Mouse (Mus musculus): Measurements from ENCODE around the gene Grk5.

The Grk5 gene

DNA sequence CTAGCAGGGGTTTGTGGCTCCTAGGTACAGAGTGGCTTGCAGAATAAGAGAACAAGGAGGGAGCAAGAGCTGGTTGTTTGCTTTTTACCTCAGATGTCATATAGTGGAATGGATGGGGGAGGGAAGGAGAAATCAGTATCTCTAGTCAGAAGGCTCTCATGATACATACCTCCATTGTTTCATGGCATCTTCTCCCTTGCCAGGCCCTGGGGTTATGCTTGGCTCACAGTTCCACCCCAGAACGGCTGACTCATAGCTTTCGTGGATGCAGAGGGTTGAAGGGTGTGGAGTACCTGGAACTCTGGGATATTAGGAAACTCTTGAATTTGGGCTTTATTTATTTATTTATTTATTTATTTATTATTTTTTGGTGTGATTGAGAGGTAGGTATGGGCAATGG is 84.0 kb downstream of the Grk5 start:
- DNase-seq (ENCODE audit: low read depth, low spot score), result no peak

GRCm38 (mm10) chr19:60979581-60979980 is 90.0 kb downstream of the Grk5 start:
- no peak for DNase-seq (ENCODE audit: low read depth, low spot score)

GRCm38 (mm10) chr19:60981391-60981790 is 91.8 kb downstream of the Grk5 start:
- no peak for DNase-seq (ENCODE audit: low read depth, low spot score)

DNA sequence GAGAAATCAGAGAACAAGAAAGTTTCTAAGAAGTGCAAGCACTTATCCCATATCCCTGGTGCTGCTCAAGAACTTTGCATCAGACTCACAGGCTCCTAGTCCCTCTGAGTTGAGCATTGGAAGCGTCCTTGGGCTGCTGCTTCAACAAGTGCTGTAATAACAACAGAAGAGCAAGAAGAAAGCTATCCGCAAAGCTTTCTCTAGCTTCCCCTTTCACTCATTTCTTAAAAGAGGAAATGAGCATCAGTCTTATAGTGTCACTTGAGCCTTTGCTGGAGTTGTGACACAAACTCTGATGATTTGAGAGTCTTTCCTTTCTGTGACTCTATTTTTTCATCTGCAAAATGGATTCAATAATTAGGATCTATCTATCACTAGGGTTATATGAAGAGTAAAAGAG is 92.3 kb downstream of the Grk5 start:
- no peak for DNase-seq (ENCODE audit: low read depth, low spot score)

GRCm38 (mm10) chr19:60989766-60990165 is 100.2 kb downstream of the Grk5 start:
- DNase-seq (ENCODE audit: low read depth, low spot score), result no peak

DNA sequence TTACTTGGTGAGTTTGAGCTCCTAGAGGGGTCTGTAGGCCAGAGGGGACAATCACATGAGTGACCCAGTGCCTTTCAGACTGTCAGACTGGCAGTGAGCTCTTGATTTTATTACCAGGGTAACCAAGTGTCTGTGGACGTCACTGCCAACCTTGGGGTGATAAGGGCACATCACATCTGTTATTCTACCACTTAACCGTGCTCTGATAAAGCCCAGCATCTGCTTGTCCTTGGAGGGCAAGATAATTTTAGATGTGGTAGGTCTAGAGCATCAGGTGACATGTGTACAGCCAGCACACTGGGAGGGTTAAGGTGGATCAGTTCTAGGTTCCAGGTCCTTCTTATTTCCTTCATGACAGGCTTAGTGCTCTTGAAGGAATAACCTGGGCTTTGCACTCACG is 104.7 kb downstream of the Grk5 start:
- no peak for DNase-seq (ENCODE audit: low read depth, low spot score)

GRCm38 (mm10) chr19:60994845-60995244 is 105.3 kb downstream of the Grk5 start:
- no peak for DNase-seq (ENCODE audit: low read depth, low spot score)

- DNase-seq (ENCODE audit: low read depth, low spot score), result no peak
Observed at GRCm38 (mm10) chr19:60997784-60998183, 108.2 kb downstream of the Grk5 start.

- DNase-seq (ENCODE audit: low read depth, low spot score), result no peak
Observed at GRCm38 (mm10) chr19:60999652-61000051, 110.1 kb downstream of the Grk5 start.

GRCm38 (mm10) chr19:61000958-61001357 is 111.4 kb downstream of the Grk5 start:
- no peak for DNase-seq (ENCODE audit: low read depth, low spot score)

GRCm38 (mm10) chr19:61009266-61009665 is 119.7 kb downstream of the Grk5 start:
- no peak for DNase-seq (ENCODE audit: low read depth, low spot score)

DNA sequence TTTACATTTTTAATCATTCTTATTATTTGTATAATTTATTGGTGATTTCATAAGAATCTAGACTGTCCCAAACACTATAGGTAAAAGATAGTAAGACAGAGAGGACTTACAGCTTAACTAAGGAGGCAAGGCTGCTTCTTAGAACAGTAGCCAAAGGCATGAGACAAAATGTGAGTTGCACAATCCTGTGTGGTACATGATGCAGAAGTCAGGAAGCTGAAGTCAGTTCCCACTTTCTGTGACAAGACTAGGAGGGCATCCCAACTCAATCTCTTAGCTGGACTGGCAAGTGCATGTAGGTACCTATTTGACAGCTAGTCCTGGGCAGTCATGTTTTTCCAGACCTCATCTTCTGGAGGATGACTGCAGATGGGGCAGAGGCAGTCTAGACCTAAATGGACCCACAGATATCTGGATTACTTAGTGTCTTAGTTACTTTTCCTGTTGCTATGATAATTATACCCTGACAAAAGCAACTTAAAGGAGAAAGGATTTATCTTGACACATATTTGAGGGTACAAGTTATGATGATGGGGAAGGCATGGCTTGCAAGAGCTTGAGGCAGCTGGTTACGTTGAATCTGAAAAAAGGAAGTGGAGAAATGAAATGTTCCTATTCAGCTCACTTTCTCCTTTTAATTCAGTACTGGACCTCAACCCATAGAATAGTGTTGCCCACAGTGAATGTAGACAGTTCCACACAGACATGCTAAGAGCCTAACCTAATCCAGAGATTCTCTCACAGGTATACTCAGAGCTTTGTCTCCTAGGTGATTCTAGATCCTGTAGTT is 128.1 kb downstream of the Grk5 start:
- no peak for DNase-seq (ENCODE audit: low read depth, low spot score)

DNA sequence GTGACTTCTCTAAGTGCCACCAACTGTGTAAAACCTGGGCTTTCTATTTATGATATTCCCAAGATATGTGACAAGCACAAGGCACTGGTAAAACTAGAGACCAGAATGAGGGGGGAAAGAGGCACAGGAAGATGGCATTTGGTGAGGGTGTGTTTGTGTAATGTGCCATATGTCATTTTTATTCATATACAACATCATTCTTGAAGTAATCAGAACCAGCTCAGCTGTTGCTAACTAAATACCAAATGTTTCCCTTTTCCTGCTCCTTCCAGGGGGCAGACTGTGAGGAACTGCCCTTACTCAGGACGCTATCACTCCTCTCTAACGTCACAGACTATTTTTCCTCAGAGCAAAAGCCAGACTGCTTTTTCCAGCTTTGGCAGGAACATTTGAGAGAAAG is 132.0 kb downstream of the Grk5 start:
- DNase-seq (ENCODE audit: low read depth, low spot score), result no peak

GRCm38 (mm10) chr19:61021939-61022566 is 132.5 kb downstream of the Grk5 start:
- no peak for DNase-seq (ENCODE audit: low read depth, low spot score)

DNA sequence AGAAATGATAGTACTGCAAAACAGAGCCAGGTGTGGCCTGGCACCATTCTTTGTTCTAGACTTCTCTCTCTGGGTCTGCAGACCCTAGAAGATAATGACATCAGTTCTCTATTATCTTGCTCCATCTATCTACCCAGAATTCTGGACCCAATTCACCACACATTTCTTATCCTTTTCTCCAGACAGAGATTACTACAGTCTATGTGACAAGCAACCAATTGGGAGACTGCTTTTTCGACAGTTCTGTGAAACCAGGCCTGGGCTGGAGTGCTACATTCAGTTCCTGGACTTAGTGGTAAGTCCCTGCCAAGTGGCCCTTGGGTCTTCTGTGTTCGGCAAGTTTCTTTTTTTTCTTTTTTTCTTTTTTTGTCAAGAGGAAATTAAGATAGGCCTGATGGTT is 142.0 kb downstream of the Grk5 start:
- no peak for DNase-seq (ENCODE audit: low read depth, low spot score)

DNA sequence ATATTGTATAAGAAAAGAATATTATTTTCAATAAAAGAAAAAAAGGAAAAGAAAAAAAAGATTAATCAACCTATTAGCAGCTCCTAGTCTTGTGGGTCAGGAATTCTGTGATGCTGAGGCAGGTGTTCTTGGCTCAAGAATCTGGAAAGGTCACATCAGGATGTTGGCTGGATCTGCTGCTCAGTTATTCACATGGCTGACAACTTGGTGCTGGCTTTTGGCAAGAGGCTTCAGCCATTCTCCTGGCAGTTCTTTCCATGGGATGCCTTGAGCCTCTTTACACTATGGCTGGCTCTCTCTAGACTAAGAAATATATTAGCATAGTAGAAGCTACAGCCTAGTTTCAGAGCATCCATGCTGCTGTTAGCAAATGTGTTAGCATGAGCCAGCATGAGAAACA is 149.6 kb downstream of the Grk5 start:
- no peak for DNase-seq (ENCODE audit: low read depth, low spot score)

- no peak for DNase-seq (ENCODE audit: low read depth, low spot score)
Observed at GRCm38 (mm10) chr19:61048646-61049045, 159.1 kb downstream of the Grk5 start.

DNA sequence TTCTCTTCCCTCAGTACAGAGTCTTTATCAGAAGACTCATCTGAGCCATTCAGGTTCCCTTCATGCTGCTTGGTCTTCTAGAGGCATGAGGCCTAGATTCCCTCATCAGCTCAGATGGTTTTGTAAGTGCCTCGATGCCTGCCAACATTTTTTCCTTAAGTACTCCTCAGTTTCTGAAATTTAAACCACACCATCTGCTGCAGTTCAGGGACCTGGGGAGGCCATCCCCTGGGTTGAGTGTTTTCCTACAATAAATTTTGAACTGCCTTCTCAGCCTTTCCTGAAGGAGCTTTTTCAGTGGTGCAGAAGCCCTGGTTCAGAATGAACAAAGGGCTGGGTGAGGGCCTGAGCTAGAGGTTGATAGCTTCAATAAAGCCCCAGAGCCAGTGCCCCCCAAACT is 159.9 kb downstream of the Grk5 start:
- no peak for DNase-seq (ENCODE audit: low read depth, low spot score)

- DNase-seq (ENCODE audit: low read depth, low spot score), result no peak
Observed at GRCm38 (mm10) chr19:61051151-61051550, 161.6 kb downstream of the Grk5 start.

- no peak for DNase-seq (ENCODE audit: low read depth, low spot score)
Observed at GRCm38 (mm10) chr19:61052008-61052407, 162.5 kb downstream of the Grk5 start.

DNA sequence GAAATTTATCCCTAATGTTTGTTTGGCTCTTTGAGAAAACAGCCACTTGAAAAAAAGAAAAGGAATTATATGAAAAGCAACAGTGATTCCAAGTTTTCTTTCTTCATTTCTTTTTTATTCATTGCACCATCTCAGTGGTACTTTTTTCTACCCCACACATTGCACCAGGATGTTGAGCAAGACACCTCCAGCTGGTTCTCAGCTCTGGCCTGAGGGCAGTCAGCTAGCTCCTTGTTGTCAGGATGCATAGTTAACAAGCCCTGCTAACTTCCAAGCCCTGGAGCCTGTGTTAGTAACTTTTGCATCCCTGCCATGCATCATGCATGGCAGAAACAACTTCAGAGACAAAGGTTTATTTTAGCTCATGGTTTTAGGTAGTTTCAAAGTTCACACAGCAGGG is 163.2 kb downstream of the Grk5 start:
- no peak for DNase-seq (ENCODE audit: low read depth, low spot score)

GRCm38 (mm10) chr19:61056783-61057410 is 167.3 kb downstream of the Grk5 start:
- DNase-seq (ENCODE audit: low read depth, low spot score), result no peak

GRCm38 (mm10) chr19:61057581-61057980 is 168.0 kb downstream of the Grk5 start:
- DNase-seq (ENCODE audit: low read depth, low spot score), result no peak

Measured in c-Kit-negative CD71-positive TER-119-positive erythroid progenitor cells, embryonic 14.5 days (primary cell).